Mouse (Mus musculus) frontal cortex, postnatal 10 days (tissue): ENCODE data around the gene Trove2.
"Not testable (repeated sequence)": the region's sequence is repeated elsewhere in the genome, so short reads cannot be mapped to it uniquely, and the experiment has no call there.

Experiments
- DNase-seq, 2 experiments: peaks; one replicate each; pipeline ENCODE4 v3.0.0; 2022; ENCODE audit warnings: low spot score in 2 of 2, mixed read lengths in 1 of 2

The Trove2 gene

GRCm38 (mm10) chr1:143739361-143740350 lies 37.2 kb downstream of the Trove2 start:
- DNase-seq = peak; percentile 78 to 88

GRCm38 (mm10) chr1:143738811-143739210 lies 38.1 kb downstream of the Trove2 start:
- no peak for DNase-seq

- no peak for DNase-seq
These were observed 42.9 kb downstream of the Trove2 start for GRCm38 (mm10) chr1:143733914-143734410.

- no peak for DNase-seq
These were observed 45.2 kb downstream of the Trove2 start for GRCm38 (mm10) chr1:143731691-143732090.

- no peak for DNase-seq
These were observed 46.0 kb downstream of the Trove2 start for GRCm38 (mm10) chr1:143730899-143731298.

- DNase-seq = no peak
These were observed 49.0 kb downstream of the Trove2 start for GRCm38 (mm10) chr1:143727701-143728445.

- DNase-seq = no peak
These were observed 52.3 kb downstream of the Trove2 start for GRCm38 (mm10) chr1:143724456-143725064.

GRCm38 (mm10) chr1:143716038-143716437 lies 60.8 kb downstream of the Trove2 start, which contains the start of gene Glrx2:
Gene Glrx2 (plus strand): TSS chr1:143716338.
- not testable (repeated sequence) for DNase-seq

GRCm38 (mm10) chr1:143710627-143710976 lies 66.3 kb downstream of the Trove2 start:
- DNase-seq = no peak

GRCm38 (mm10) chr1:143709966-143710626 lies 66.8 kb downstream of the Trove2 start:
- no peak for DNase-seq

- no peak for DNase-seq
These were observed 68.5 kb downstream of the Trove2 start for GRCm38 (mm10) chr1:143708361-143708760.

GRCm38 (mm10) chr1:143707006-143707405 lies 69.9 kb downstream of the Trove2 start:
- DNase-seq = no peak

- DNase-seq = peak; percentile 81 to 88
These were observed 74.1 kb downstream of the Trove2 start, which contains the start of gene Cdc73 for GRCm38 (mm10) chr1:143702741-143703262. Gene Cdc73 (minus strand): TSS chr1:143702893.

GRCm38 (mm10) chr1:143702141-143702740 lies 74.6 kb downstream of the Trove2 start:
- peak in 1 of 2 experiments; percentile 25 for DNase-seq

- DNase-seq = no peak
These were observed 75.1 kb downstream of the Trove2 start for GRCm38 (mm10) chr1:143701736-143702135.
